Mouse (Mus musculus) layer of hippocampus, adult 2 months (tissue): ENCODE measurements around the gene Lhfpl5. TPM values are rescaled to one million over a fixed set of nuclear protein-coding genes. Genes with fewer than 3 reads are reported as not detected.

ENCODE experiments used
- DNase-seq, 2 experiments: peaks; one replicate each; pipeline ENCODE4 v3.0.0; 2022; ENCODE audit warnings: low spot score in 2 of 2
- H3K27ac ChIP-seq: fragments of 200-600 bp; 2 replicates; pipeline ENCODE4 v1.8.1; 2022
- H3K4me3 ChIP-seq: fragments of 200-600 bp; 2 replicates; pipeline ENCODE4 v1.8.1; 2022; ENCODE audit warnings: mild to moderate bottlenecking
- CTCF ChIP-seq: fragments of 200-600 bp; conservative IDR thresholded peaks from 2 replicates; pipeline ENCODE4 v1.8.1; 2022; ENCODE audit warnings: antibody characterized with exemption, mild to moderate bottlenecking, moderate library complexity
- long read RNA-seq, 2 experiments: library from polyadenylated mRNA; stranded (forward); transcript quantifications; one replicate each; pipeline ENCODE4 v2.0.0; 2021; ENCODE audit warnings: borderline mapping rate in 2 of 2
- total RNA-seq, 2 experiments: library from RNA; stranded (reverse); gene quantifications; 2 replicates each; pipeline ENCODE4 v1.2.3; 2021

The Lhfpl5 gene
- 1 to 10 TPM; 3.7 to 5.4 TPM for total RNA-seq
- long read RNA-seq, experiment 1, transcript Lhfpl5-201 (4 exons, 1,313 nt) = major isoform, 6 of 6 reads
- long read RNA-seq, experiment 1, partial matches to known transcripts = 0 of 6 reads
- long read RNA-seq, experiment 1, other reads (novel, unspliced or antisense) = 0 of 6 reads
- long read RNA-seq, experiment 2, transcript Lhfpl5-201 (4 exons, 1,313 nt) = major isoform, 5 of 5 reads
- long read RNA-seq, experiment 2, partial matches to known transcripts = 0 of 5 reads
- long read RNA-seq, experiment 2, other reads (novel, unspliced or antisense) = 0 of 5 reads

DNA sequence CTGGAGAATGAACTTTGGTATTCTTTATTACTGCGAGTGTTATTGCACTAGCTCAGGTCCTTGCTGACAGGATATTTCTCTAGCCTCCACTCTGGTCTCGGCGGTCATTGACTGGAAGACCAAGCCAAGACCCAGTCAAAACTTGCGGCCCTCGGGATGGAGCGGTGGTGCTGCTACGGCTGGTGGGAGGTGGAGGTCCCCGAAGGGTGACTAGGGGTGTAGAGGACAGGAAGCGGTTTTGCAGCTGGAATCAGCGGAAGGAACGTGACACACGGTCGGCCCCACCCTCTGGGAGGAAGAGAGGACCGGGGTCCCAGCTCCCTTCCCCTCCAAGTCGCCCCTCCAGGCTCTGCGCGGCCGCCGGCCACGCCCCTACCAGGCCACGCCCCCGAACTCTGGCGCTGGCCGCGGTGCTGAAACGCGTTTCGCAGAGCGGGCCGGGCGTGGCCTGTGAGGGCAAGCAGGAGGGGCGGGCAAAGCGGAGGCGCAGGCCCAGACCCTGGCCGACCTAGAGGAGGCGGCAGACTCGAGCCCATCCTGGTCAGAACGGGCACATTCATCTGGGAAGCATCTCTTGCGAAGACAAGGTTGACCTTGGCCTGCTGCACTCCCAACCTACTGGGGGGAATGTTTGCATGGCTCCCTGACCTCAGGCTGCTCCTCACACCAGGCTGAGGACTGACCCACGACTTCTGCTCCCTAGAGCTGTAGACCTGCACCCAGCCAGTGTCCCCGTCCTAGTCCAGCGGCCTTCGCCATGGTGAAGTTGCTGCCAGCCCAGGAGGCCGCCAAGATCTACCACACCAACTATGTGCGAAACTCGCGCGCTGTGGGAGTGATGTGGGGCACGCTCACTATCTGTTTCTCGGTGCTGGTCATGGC lies at the start of gene Lhfpl5:
TSS of gene Lhfpl5 (plus strand) at position 398 of the 882 bp plus-strand sequence.
- no peak for TF ChIP-seq CTCF

GRCm38 (mm10) chr17:28527184-28528042 lies 48.0 kb upstream of the Lhfpl5 start:
- Histone ChIP-seq H3K27ac (peak overlapping the region; percentile 76; the same call in 1 of the 2 replicates), H3K4me3 (no peak overlapping the region; the same call in 1 of the 2 replicates)
- TF ChIP-seq CTCF = no peak
- no peak for DNase-seq

More for the DNA sequence above, at the start of gene Lhfpl5:
- H3K4me3 ChIP-seq = peak within 1 kb of the TSS; percentile 45
- no peak for DNase-seq
- no peak within 1 kb of the TSS for H3K27ac ChIP-seq

DNA sequence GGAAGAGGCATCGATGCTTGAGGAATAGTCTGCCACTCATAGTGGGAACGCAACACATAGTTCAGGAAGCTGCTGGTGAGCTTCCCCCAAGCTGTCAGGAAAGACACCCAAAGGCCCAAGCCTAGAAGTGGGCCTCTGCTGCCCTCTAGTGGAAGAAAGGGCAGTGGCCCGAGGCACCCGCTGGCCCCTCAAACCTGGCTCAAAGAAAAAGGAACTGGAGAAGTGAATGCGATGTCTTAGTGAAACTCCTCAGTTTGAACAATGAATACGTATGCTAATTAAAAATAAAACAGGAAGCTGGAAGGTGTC lies 47.4 kb upstream of the Lhfpl5 start:
- peak; percentile 100 for TF ChIP-seq CTCF
- no peak overlapping the region; the same call in 1 of the 2 replicates for H3K4me3 ChIP-seq
- H3K27ac ChIP-seq = peak overlapping the region; percentile 76; the same call in 1 of the 2 replicates
- peak; percentile 80 to 94 for DNase-seq

DNA sequence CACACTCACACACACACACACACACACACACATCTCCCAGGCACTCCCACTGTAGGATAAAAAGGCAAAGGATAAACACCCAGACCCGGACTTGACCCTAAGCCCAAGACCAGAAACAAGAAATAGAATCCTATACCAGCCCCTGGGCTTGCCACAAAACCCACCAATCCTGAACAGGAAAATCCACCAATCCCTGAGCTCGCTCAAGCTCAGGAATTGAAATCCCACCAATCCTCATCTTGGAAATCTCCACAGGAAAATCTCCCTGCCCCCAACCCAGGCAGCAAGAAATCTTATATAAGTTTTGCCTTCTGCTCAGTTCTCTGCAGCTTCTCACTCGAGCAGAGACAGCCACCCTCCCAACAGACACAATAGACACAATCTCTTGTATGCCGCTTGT lies 46.3 kb upstream of the Lhfpl5 start:
- no peak for TF ChIP-seq CTCF

DNA sequence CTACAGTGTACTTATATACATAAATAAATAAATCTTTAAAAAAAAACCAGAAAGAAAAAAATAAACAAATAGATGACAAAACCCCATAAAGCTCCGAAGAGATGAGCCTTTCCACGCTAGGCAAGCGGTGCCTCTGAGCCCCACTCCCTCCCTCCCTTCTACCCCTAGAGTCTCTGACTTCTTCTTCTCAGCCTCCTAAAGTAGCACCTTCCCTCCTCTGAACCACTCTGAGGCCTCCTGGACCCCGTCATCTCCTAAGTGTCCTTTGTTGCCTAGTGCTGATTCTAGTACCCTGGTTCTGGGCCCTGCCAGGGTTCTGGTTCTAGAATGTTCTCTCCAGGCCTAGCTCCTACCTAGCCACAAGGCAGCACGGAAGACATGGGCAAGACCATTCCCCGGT lies 44.9 kb upstream of the Lhfpl5 start, which contains the start of gene Armc12:
TSS of gene Armc12 (plus strand) at position 301 of the 400 bp plus-strand sequence.
- TF ChIP-seq CTCF = no peak
- no peak within 1 kb of the TSS for H3K4me3 ChIP-seq
- H3K27ac ChIP-seq = no peak within 1 kb of the TSS
- no peak for DNase-seq

More for the DNA sequence above, 46.3 kb upstream of the Lhfpl5 start:
- no peak overlapping the region for H3K4me3 ChIP-seq
- H3K27ac ChIP-seq = no peak overlapping the region
- no peak for DNase-seq

GRCm38 (mm10) chr17:28531946-28532345 lies 43.5 kb upstream of the Lhfpl5 start:
- TF ChIP-seq CTCF = no peak

DNA sequence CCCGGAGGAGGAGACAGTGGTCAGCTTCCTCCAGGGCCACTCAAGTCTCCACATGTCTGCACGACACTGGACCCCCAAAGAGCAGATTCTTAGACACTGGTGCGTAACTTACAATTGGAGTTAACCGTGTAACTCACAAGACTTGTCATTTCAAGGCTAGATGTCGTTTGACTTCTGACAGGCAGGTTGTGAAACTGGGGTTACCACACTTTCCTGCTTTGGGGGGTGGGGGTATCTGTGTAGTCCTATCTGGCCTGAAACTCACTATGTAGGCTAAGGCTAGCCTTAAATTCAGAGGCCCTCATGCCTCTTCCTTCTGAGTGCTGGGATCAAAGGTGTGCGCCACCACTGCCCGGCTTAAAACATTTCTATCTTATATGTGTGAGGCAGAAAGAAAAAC lies 42.9 kb upstream of the Lhfpl5 start:
- DNase-seq = no peak
- no peak for TF ChIP-seq CTCF
- Histone ChIP-seq H3K4me3 (no peak overlapping the region), H3K27ac (no peak overlapping the region)

More at GRCm38 (mm10) chr17:28531946-28532345, 43.5 kb upstream of the Lhfpl5 start:
- Histone ChIP-seq H3K27ac (no peak overlapping the region), H3K4me3 (no peak overlapping the region)
- no peak for DNase-seq

- DNase-seq = no peak
- Histone ChIP-seq H3K4me3 (no peak overlapping the region), H3K27ac (no peak overlapping the region)
- no peak for TF ChIP-seq CTCF
Observed at GRCm38 (mm10) chr17:28533327-28533726, 42.1 kb upstream of the Lhfpl5 start.

DNA sequence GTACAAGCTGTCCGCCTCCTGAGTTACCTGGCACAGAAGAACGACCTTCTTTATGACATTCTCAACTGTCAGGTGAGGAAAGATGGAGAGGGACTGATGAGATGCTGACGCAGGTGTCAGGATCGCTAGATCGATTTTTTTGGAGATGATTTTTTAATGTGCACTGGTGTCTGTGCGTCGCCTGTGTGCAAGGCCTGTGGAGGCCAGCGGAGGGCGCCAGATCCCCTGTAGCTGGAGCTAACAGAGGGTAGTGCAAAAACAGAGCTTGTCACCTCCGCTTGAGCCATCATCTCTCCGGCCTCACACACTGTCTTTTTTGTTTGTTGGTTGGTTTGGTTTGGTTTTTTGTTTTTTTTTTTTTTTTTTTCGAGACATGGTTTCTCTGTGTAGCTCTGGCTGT lies 37.6 kb upstream of the Lhfpl5 start:
- peak; percentile 45 for TF ChIP-seq CTCF
- H3K4me3 ChIP-seq = no peak overlapping the region
- no peak for DNase-seq
- H3K27ac ChIP-seq = no peak overlapping the region

DNA sequence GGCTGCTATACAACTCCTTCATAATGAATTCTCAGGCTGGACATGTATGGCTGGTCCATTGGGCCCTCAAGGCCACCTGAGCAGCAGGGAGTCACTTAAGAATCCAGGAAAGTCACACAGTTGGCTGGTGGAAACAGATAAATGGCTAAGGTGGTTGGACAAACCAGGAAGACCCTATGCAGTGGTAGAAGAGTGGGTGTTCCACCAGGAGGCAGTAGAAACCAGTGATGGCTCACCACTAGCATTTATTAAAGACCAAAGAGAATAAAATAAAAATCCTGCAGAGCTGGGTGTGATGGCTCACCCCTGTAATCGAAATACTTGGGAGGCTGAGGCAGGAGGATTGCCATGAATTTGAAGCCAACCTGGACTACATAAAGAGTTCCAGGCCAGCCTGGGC lies 28.5 kb upstream of the Lhfpl5 start:
- peak; percentile 72 for TF ChIP-seq CTCF
- DNase-seq = no peak
- Histone ChIP-seq H3K4me3 (no peak overlapping the region), H3K27ac (no peak overlapping the region)

- H3K27ac ChIP-seq = no peak overlapping the region
- no peak for DNase-seq
- H3K4me3 ChIP-seq = no peak overlapping the region
- no peak for TF ChIP-seq CTCF
Observed at GRCm38 (mm10) chr17:28548550-28548949, 26.9 kb upstream of the Lhfpl5 start.

- no peak within 1 kb of the TSS for H3K27ac ChIP-seq
- no peak for TF ChIP-seq CTCF
- no peak for DNase-seq
- no peak within 1 kb of the TSS for H3K4me3 ChIP-seq
Observed at GRCm38 (mm10) chr17:28549111-28549510, 26.3 kb upstream of the Lhfpl5 start, which contains the start of gene Clpsl2. Clpsl2 (plus strand) TSS chr17:28549411.
